Mouse (Mus musculus) ES-Bruce4 (cell line): ENCODE measurements around the gene Stxbp4. TPM values are rescaled to one million over a fixed set of nuclear protein-coding genes. Genes with fewer than 3 reads are reported as not detected.

ENCODE experiments used
- H3K27ac ChIP-seq: 2 replicates; pipeline ENCODE4 v1.5.1; 2012; ENCODE audit warnings: low read length, inconsistent platforms; ENCODE audit not compliant: insufficient read depth
- H3K27me3 ChIP-seq: 2 replicates; pipeline ENCODE4 v1.6.1; 2012; ENCODE audit warnings: mild to moderate bottlenecking, low read length, inconsistent platforms; ENCODE audit not compliant: control insufficient read depth, poor library complexity, insufficient read depth, severe bottlenecking
- H3K36me3 ChIP-seq: 2 replicates; pipeline ENCODE4 v1.6.1; 2012; ENCODE audit warnings: inconsistent platforms, mild to moderate bottlenecking, low read length, moderate library complexity; ENCODE audit not compliant: control insufficient read depth, poor library complexity, insufficient read depth, severe bottlenecking
- H3K4me1 ChIP-seq: one replicate; pipeline ENCODE4 v1.8.1; 2011; ENCODE audit warnings: low read length; ENCODE audit not compliant: control insufficient read depth, insufficient read depth
- H3K4me3 ChIP-seq: 2 replicates; pipeline ENCODE4 v1.5.1; 2011; ENCODE audit warnings: low read depth, mild to moderate bottlenecking, low read length
- H3K9ac ChIP-seq: 2 replicates; pipeline ENCODE4 v1.6.1; 2012; ENCODE audit warnings: low read depth, mild to moderate bottlenecking, inconsistent platforms; ENCODE audit not compliant: poor library complexity, severe bottlenecking
- H3K9me3 ChIP-seq: replicated peaks from 2 replicates; pipeline ENCODE4 v1.6.1; 2012; ENCODE audit warnings: mild to moderate bottlenecking, low read length, inconsistent platforms; ENCODE audit not compliant: control insufficient read depth, poor library complexity, insufficient read depth, severe bottlenecking
- CTCF ChIP-seq: IDR thresholded peaks from one replicate; pipeline ENCODE4 v1.8.1; 2011; ENCODE audit warnings: low read depth, low read length
- EP300 ChIP-seq: IDR thresholded peaks from 2 replicates; pipeline ENCODE4 v1.6.1; 2011; ENCODE audit warnings: low read depth, low read length; ENCODE audit not compliant: insufficient read depth
- POLR2A ChIP-seq: IDR thresholded peaks from one replicate; pipeline ENCODE4 v1.8.1; 2011; ENCODE audit warnings: low read length; ENCODE audit not compliant: insufficient read depth
- polyA plus RNA-seq: library from polyadenylated mRNA; stranded (reverse); fragments of >200 nt; gene quantifications from 2 replicates; pipeline ENCODE4 v1.2.4, GENCODE M21; 2011; ENCODE audit warnings: low read depth; ENCODE audit not compliant: missing spikeins, insufficient read depth, insufficient read length

Gene Stxbp4
- polyA plus RNA-seq, 1 experiment, result 12.0 TPM

DNA sequence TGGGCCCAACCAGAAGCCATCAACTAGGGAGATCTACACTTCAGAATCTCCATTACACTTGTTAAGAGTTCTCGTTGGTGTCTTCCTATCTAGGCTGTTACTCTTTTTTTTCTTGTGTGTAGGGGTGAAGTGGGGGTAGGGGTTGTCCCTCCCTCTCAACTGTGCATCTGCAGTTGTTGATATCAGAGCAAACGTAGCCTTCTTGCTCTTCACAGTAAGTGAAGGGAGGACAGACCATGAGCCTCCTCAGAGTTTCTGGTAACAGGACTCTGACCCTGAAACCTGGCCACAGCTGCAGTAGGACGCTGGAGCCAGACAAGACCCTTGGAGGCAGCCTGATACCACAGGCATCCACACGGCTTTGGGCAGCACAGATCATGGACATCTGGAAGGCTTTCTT lies 81.4 kb downstream of the Stxbp4 start:
- Histone ChIP-seq H3K4me1 (no peaks in the 10 kb centered on the region), H3K27ac (no peak overlapping the region), H3K36me3 (no peaks in the 10 kb centered on the region), H3K9me3 (no peaks in the 10 kb centered on the region), H3K27me3 (no peaks in the 10 kb centered on the region), H3K4me3 (no peak overlapping the region), H3K9ac (no peak overlapping the region)
- TF ChIP-seq EP300, result no peak
- no peak for TF ChIP-seq POLR2A
- TF ChIP-seq CTCF, result no peak

- Histone ChIP-seq H3K9me3 (no peaks in the 10 kb centered on the region), H3K27ac (no peak overlapping the region), H3K27me3 (no peaks in the 10 kb centered on the region), H3K9ac (no peak overlapping the region), H3K4me1 (no peaks in the 10 kb centered on the region), H3K4me3 (no peak overlapping the region), H3K36me3 (no peaks in the 10 kb centered on the region)
- TF ChIP-seq POLR2A (no peak), CTCF (no peak), EP300 (no peak)
These were observed 83.9 kb downstream of the Stxbp4 start for GRCm38 (mm10) chr11:90553963-90554362.

DNA sequence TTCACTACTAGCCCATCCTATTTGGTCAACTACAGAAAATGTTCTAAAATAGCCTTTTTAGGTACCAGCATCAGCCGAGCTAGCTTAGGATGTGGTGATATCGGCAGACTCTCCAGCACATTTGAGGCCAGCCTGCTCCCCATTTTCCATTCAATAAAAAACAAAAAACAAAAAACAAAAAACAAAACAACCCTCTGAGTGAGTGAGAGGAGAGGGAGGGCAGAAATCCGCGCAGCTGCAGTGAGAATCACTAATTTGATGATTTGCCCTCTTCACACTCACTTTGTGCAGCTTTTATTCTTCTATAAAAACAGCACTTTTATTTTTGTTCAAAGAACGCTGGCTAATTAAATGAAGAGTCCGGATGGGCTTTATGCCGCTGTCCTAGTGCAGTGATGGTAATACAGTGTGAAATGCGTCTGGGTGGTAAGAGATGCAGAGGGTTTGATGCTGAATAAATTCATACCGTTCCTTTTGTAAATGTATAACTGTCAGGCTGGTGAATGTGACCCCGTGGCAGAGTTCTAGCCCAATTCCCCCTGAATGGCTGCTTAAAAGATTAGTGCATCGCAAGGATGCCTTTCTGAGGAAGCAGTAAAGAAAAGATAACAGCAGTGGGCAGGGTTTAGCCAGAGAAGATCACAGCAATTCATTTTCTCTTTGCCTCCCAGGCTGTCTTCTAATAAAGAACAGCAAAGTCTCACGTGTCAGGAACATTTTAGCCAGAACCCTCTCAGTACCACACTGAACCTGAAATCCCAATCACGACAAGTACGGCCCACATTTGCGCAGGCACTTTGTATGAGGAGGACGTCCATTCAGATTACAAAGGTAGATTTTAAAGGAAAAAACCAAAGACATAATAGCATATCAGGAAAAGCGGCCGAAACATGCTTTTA lies 85.3 kb downstream of the Stxbp4 start:
- Histone ChIP-seq H3K4me1 (no peaks in the 10 kb centered on the region), H3K27me3 (no peaks in the 10 kb centered on the region)
- TF ChIP-seq EP300 (no peak), POLR2A (no peak), CTCF (no peak)

DNA sequence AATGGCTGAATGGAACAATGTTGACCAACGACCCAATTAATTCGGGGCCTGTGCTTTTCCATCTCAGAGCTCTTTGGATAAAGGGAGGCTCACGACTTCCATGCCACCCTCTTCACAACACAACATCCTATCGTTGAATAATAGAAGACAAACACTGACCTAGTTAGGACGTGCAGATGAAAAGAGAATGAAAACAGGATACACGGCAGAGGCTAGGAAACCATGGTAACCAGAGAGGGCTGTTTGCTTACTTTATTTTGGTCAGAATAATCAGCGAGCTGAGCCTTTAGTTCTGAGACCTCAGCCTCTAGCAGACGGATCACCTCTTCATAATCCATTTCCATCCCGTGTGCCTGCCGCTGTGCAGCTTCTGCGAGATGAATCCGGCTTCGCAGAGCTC lies 89.3 kb downstream of the Stxbp4 start:
- H3K9me3 ChIP-seq, result no peaks in the 10 kb centered on the region

More for the DNA sequence above, 85.3 kb downstream of the Stxbp4 start:
- H3K4me3 ChIP-seq, result no peak overlapping the region
- no peaks in the 10 kb centered on the region for H3K36me3 ChIP-seq
- H3K9me3 ChIP-seq, result no peaks in the 10 kb centered on the region
- no peak overlapping the region for H3K27ac ChIP-seq
- H3K9ac ChIP-seq, result no peak overlapping the region

DNA sequence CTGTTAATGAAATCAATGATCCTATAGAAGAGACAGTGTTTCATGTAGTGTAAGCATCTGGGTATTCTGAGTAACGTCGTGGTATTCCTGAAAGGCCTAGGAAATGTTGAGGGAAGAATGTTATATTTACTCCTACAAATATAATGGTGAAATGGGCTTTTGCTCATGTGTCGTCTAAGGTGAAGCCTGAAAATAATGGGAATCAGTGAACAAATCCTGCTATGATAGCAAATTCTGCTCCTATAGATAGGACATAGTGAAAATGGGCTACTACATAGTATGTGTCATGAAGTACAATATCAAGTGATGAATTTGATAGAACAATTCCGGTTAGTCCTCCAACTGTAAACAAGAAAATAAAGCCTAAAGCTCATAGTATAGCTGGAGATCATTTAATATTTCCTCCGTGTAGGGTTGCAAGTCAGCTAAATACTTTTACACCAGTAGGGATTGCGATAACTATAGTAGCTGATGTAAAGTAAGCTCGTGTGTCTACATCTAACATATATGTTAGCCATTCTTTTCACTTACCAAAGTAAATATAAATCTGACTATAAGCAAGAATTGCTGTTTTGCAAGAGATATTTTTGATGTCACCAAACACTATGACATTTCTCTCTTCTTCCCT lies 99.1 kb downstream of the Stxbp4 start:
- TF ChIP-seq EP300 (no peak), POLR2A (no peak), CTCF (no peak)
- H3K4me1 ChIP-seq, result no peaks in the 10 kb centered on the region
- no peaks in the 10 kb centered on the region for H3K27me3 ChIP-seq
- H3K36me3 ChIP-seq, result no peaks in the 10 kb centered on the region
- H3K9ac ChIP-seq, result no peak overlapping the region
- H3K4me3 ChIP-seq, result no peak overlapping the region
- no peaks in the 10 kb centered on the region for H3K9me3 ChIP-seq
- H3K27ac ChIP-seq, result no peak overlapping the region

More for the DNA sequence above, 89.3 kb downstream of the Stxbp4 start:
- Histone ChIP-seq H3K27ac (no peak overlapping the region), H3K27me3 (no peaks in the 10 kb centered on the region), H3K9ac (no peak overlapping the region), H3K4me1 (no peaks in the 10 kb centered on the region), H3K4me3 (no peak overlapping the region), H3K36me3 (no peaks in the 10 kb centered on the region)
- TF ChIP-seq EP300 (no peak), POLR2A (no peak), CTCF (no peak)

GRCm38 (mm10) chr11:90525311-90525710 lies 112.6 kb downstream of the Stxbp4 start:
- Histone ChIP-seq H3K9me3 (no peaks in the 10 kb centered on the region; the same call in 1 of the 2 replicates), H3K4me1 (no peaks in the 10 kb centered on the region), H3K9ac (no peak overlapping the region), H3K27ac (no peak overlapping the region), H3K27me3 (no peaks in the 10 kb centered on the region), H3K36me3 (no peaks in the 10 kb centered on the region), H3K4me3 (no peak overlapping the region)
- TF ChIP-seq CTCF, result no peak
- no peak for TF ChIP-seq EP300
- TF ChIP-seq POLR2A, result no peak
